Mouse (Mus musculus): ENCODE data around the gene Dbh. TPM values are rescaled to one million over a fixed set of nuclear protein-coding genes. Genes with fewer than 3 reads are reported as not detected.

Gene Dbh
- total RNA-seq, 4 experiments from 2014 or later, result 0.25 to 1.5 (median 0.74) TPM

DNA sequence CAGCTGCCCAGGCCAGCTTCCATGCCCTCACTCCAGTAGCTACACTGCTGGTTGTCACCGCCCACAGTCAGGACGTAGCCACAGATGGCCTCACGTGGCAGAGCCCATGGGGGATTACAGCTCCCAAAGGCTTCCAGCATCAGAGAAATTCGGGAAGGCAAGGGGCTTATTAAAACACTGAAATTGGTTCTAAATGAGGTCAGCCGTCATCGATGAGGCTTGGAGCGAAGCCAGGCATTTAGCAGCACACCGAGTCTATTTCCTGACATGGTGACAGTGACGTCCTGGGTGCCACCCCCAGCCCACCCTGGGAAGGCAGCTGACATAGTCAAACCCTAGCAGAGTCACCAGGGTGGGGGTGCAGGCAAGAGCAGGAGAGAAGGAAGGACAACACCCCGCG, 2.4 kb upstream of the Dbh start:
- no peak for DNase-seq (ENCODE audit: low spot score in 2 of 2)

DNA sequence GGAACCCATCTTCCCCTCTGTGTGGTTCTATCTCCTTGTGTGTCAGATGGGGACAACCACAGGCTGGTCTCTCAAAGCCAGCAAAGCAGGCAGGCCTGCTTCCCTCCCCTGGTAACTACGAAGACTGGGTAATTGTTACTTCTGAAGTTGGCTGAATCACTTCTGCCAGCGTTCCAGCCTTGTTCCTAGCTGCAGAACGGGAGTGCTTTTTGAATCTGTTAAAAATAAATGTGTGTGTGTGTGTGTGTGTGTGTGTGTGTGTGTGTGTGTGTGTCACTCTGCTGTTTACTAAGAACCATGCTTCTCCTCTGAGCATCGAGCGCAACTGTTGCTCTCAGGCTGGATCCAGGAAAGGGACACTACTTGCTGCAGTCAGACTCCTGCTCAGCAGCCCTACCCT, 1.2 kb upstream of the Dbh start:
- DNase-seq (ENCODE audit: low spot score in 2 of 2), result peak in 1 of 2 experiments; percentile 56

DNA sequence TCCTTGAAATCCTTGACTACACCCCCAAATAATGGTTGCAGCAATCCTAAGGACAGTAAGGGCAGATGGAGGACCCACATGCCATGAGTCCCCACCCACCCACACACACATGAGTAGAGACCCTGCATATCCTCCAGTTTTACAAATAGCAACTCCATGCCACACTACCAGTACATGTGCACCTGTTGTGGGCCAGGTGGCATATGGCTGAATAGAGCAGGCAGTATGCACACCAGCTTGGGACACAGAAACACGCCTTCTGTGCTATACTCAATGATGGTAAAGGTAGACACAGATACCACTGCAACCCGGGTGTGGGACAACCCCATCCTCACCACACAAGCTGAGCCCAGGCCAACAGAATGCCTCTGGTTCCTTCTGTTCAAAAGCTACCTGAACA, 1.0 kb downstream of the Dbh start:
- peak; percentile 75 for DNase-seq (ENCODE audit: low spot score in 2 of 2)

DNA sequence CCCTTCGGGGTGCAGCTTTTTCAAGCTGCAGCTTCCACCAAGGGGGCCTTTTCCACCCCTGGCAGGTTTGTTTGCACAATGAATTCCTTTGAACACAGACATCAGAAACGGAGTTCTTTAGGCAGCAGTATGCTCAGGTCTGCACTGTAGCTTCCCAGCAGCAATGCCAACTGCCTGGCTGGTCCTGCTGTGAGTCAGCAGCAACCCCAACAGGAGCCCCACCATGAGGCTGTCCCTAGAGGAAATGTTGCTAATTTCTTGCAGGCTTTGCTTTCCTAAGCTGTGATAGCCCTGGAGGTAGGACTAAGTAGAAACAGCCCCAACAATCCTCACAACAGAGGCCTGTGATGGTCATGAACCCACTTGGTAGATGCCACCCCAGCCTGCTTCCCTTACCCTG, 2.0 kb downstream of the Dbh start:
- DNase-seq (ENCODE audit: low spot score in 2 of 2), result no peak

GRCm38 (mm10) chr2:27174242-27174641, 9.2 kb downstream of the Dbh start:
- no peak for DNase-seq (ENCODE audit: low spot score in 2 of 2)

- DNase-seq (ENCODE audit: low spot score in 2 of 2), result no peak
Observed at GRCm38 (mm10) chr2:27175696-27176267, 10.7 kb downstream of the Dbh start.

GRCm38 (mm10) chr2:27179101-27179500, 14.1 kb downstream of the Dbh start:
- no peak for DNase-seq (ENCODE audit: low spot score in 2 of 2)

DNA sequence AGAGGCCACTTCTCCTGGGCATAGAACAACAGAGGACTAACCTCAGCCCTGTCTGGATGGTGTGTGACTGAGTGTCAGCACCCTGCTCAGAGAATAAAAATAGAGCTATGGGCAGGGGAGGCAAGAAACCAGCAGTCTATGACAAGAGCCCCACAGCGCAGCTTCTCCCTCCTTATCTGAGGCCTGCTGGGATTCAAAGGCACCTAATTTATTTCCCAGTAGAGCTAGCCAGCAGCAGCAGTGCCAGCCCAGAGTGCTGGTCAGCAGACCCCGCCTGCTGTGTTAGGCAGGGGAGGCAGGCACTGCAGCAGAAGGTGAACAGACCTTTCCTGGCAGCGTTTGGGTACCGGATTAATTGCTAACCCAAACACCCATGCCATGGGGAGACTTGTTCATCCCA, 16.9 kb downstream of the Dbh start:
- no peak for DNase-seq (ENCODE audit: low spot score in 2 of 2)

DNA sequence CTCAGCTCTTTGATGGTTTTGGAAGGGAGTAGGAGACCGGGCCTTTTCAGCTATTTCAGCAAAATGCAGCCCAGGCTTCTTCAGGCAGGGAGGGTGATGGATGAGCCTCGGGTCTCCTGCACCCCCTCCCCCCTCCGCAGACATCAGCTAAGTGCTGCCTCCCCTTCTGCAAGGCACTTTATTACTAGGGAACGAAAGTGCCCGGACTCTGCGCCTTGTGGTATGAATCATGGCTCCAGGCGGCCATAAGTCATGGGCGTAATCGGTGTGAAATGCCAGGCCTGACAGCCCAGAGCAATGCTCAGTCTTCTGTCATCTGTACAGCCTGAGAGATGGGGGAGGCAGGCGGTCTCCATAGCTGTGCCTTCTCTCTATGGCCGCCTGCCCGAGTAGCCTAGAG, 18.7 kb downstream of the Dbh start:
- no peak for DNase-seq (ENCODE audit: low spot score in 2 of 2)

DNA sequence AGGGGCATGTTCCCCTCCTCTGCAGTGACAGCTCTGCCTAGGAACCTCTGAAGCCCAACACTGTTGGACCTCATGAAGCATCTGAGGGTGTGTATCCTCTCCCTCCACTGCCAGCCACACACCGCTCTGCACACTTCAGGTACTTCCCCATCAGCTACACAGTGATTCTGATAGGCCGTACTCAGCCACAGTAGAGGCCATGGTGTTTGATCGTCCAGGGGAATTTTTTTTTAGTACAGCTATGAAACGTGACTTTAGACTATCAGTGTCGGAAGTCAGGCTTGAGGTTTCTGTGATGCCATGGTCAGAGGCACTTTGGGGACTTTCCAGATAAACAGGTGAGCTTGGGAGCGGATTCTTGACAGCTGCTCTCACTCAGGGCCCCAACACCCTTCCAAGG, 22.5 kb downstream of the Dbh start:
- DNase-seq (ENCODE audit: low spot score in 2 of 2), result no peak

- DNase-seq (ENCODE audit: low spot score in 2 of 2), result no peak
Observed at GRCm38 (mm10) chr2:27189994-27190393, 25.0 kb downstream of the Dbh start.

GRCm38 (mm10) chr2:27198551-27199246, 33.7 kb downstream of the Dbh start:
- no peak for DNase-seq (ENCODE audit: low spot score in 2 of 2)

GRCm38 (mm10) chr2:27200586-27200985, 35.6 kb downstream of the Dbh start:
- DNase-seq (ENCODE audit: low spot score in 2 of 2), result no peak

- DNase-seq (ENCODE audit: low spot score in 2 of 2), result peak; percentile 47 to 65
Observed at GRCm38 (mm10) chr2:27205666-27206065, 40.6 kb downstream of the Dbh start.

GRCm38 (mm10) chr2:27206128-27206797, 41.2 kb downstream of the Dbh start:
- no peak for DNase-seq (ENCODE audit: low spot score in 2 of 2)

DNA sequence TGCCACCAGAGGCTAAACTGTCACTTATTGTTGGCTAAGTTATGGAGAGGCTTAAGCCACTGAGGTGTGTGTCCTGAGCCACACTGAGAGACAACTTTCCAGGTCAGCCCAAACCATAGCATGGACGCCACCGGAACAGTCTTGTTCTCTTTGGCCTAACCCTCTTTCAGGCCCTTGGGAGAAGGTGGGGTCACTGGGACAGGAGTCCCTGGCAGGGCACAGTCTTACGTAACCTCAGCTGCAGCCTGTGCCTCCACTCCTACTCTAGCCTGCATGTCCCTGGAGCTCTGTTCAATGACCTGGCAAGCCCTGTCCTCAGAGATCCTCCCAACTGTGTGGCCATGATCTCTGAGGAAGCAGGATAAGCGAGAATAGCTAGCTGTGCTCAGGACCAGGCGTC, 42.1 kb downstream of the Dbh start:
- no peak for DNase-seq (ENCODE audit: low spot score in 2 of 2)

DNA sequence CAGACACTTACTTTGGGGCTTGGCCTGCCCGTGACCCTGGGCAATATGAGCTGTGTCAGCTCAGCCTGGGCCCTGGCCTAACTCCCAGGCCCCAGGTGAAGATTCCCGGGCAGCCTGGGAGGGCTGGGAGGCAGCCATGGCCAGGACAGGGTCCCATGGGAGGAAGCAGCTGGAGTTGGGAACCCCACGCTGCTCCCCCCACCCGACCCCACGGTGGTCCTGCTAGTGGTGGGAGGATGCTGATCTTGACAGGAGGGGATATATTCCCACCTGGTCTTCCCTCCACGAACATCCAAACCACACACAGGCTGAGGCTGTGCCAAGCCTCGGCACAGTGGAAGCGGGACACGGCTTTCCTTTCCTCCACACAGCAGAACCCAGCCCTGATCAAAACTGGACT, 44.3 kb downstream of the Dbh start:
- no peak for DNase-seq (ENCODE audit: low spot score in 2 of 2)

DNA sequence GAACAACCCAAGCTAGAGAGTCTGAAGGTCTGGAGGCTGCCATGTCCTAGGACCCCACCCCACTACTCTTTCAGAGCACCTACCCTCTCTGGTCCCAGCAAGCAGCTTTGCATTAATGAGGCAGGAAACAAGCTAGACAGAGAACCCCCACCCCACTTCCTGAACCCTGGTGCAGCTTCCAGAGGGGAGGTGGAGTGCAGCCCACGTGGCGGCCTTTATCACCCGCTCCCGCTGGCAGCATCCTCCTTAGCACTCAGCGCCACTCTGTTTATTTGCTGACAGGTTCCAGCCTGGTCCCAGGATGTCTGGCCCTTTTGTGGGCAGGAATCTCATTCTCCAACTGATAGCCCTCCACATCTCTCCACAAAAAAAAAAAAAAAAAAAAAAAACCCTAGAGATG, 44.8 kb downstream of the Dbh start:
- no peak for DNase-seq (ENCODE audit: low spot score in 2 of 2)

GRCm38 (mm10) chr2:27210255-27210654, 45.2 kb downstream of the Dbh start:
- no peak for DNase-seq (ENCODE audit: low spot score in 2 of 2)

- no peak for DNase-seq (ENCODE audit: low spot score in 2 of 2)
Observed at GRCm38 (mm10) chr2:27210676-27211210, 45.7 kb downstream of the Dbh start.

- peak; percentile 47 to 51 for DNase-seq (ENCODE audit: low spot score in 2 of 2)
Observed at GRCm38 (mm10) chr2:27211966-27212893, 47.2 kb downstream of the Dbh start.

- DNase-seq (ENCODE audit: low spot score in 2 of 2), result no peak
Observed at GRCm38 (mm10) chr2:27215537-27215936, 50.5 kb downstream of the Dbh start.
